Mouse (Mus musculus): ENCODE measurements around the gene 2010300C02Rik. TPM values are rescaled to one million over a fixed set of nuclear protein-coding genes. Genes with fewer than 3 reads are reported as not detected.

Gene 2010300C02Rik
- polyA plus RNA-seq, 1 experiment from 2014 or later: 2.7 TPM

DNA sequence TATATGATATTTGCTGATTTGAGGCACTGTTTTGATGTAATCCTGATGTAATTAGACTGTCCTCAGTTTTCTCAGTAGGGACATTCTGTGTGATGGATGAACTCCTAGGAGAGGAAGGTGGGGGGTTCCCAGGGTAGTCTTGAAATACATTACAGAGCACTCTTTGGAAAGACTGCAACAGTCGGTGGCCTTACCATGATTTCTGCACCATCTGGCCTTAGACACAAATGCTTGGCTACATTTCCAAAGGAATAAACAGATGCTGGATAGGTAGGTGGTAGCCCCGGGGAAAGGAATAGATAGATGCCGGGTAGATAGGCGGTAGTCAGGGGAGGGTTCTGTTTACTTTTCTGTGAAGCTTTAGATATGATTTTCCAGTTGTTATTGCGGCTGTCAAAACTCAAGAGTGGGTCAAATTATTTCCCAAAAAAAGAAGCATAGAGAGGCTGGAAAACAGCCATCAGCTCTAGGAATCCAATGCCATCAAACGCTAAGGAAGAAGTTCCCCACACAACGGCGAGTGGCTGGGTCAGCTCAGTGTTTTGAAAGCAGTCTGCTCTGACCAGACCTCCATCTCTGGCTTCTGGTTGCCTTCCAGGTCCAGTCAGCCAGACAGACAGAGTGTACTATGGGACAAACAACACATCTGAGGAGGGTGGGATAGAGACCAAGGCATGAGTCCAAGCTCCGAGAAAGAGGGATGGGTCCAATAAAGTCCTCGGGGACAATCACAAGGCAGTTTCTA is 147.2 kb downstream of the 2010300C02Rik start:
- H3K9ac ChIP-seq: no peak overlapping the region
- H3K4me3 ChIP-seq: no peak overlapping the region
- 88% methylated on average over 10 of the region's 10 CpGs for WGBS
- no peak overlapping the region for H3K27ac ChIP-seq
- no peaks in the 10 kb centered on the region for H3K9me3 ChIP-seq
- no peaks in the 10 kb centered on the region for H3K36me3 ChIP-seq (replicated peaks)
- H3K27me3 ChIP-seq (replicated peaks): no peaks in the 10 kb centered on the region
- H3K4me2 ChIP-seq: no peak overlapping the region
- ATAC-seq (replicated peaks): no peak
- no peaks in the 10 kb centered on the region for H3K4me1 ChIP-seq

DNA sequence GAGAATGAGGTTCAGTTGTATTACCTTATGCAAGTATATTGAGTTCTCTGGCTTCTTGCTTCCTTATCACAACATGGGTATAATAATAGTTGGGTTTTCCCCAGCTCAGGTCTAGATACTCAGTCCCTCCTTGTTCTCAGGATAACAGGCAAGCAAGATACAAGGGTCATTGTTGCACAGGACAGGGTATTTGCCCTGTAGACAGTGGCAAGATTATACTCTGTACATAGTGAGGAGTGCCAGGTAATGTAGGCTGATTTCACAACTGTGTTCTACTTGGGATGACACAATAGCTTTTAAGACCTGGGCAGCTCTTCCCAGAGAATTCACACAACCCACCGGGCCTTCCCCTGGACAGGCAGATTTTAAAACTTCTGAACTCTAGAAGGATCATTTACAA is 151.5 kb downstream of the 2010300C02Rik start:
- Histone ChIP-seq H3K36me3 (replicated peaks) (no peaks in the 10 kb centered on the region), H3K4me1 (no peaks in the 10 kb centered on the region; the same call in 1 of the 2 replicates), H3K9ac (no peak overlapping the region), H3K4me3 (no peak overlapping the region), H3K27ac (no peak overlapping the region), H3K9me3 (no peaks in the 10 kb centered on the region), H3K4me2 (no peak overlapping the region), H3K27me3 (replicated peaks) (no peaks in the 10 kb centered on the region)
- ATAC-seq (replicated peaks): no peak
- 91% methylated on average over 1 of the region's 1 CpGs for WGBS

DNA sequence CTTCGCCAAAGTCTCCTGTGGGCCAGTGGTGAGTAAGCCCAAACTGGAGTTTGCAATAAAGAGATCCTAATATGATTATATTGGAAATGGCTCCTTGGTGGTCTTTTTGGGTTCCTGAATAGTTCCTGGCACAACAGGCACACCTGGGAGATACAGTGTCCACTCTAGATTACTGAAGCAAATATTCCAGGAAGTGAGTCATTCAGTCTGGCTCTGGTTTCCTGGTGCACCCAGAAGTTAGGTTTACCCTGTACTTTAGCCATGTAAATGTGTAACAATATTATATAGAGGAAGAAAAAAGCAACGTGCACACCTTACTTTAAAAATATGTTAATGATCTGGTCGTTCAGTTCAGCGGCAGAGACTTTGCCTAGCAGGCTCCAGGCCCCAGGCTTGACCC is 153.1 kb downstream of the 2010300C02Rik start:
- H3K9me3 ChIP-seq: no peaks in the 10 kb centered on the region
- H3K4me2 ChIP-seq: no peak overlapping the region
- H3K4me3 ChIP-seq: no peak overlapping the region
- no peaks in the 10 kb centered on the region for H3K36me3 ChIP-seq (replicated peaks)
- H3K4me1 ChIP-seq: no peaks in the 10 kb centered on the region; the same call in 1 of the 2 replicates
- 85% methylated on average over 4 of the region's 4 CpGs for WGBS
- ATAC-seq (replicated peaks): no peak
- H3K27me3 ChIP-seq (replicated peaks): no peaks in the 10 kb centered on the region
- no peak overlapping the region for H3K9ac ChIP-seq
- H3K27ac ChIP-seq: no peak overlapping the region

DNA sequence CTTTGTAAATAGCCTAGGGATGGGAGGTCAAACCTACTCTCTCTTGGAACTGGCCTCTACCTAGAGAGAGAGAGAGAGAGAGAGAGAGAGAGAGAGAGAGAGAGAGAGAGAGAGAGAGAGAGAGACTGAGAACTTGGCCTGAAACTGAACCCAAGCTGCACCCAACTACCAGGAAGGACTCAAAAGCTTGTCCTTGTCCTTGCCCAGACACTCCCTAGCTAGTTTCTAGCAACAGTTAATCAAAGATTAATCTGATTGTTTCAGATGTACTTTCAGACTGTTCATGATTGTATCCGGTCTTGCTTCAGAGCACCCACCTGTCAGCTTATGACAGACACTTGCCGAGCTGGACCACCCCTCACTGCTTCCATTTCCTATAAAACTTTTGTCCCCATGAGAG is 153.5 kb downstream of the 2010300C02Rik start:
- no peaks in the 10 kb centered on the region; the same call in 1 of the 2 replicates for H3K4me1 ChIP-seq

DNA sequence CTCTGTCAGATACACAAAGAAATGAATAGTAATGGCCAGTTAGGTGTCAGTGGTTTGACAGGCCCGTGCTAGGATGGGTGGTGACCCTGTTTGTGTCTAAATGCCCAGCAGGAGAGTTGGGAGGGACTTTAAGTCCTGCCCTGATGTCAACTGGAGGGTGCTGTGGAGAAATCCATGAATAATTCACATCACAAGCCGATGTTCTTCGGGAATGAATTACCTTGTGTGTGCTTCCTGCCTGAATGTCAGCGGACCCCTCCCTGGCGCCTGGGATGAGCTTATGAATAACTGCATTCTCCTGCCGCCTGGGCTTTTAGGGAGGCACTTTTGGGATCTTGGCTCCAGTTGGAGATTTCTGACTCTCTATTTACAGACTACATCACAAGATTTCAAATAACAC is 154.5 kb downstream of the 2010300C02Rik start:
- no peak overlapping the region for H3K27ac ChIP-seq
- no peaks in the 10 kb centered on the region for H3K36me3 ChIP-seq (replicated peaks)
- WGBS: 17% methylated on average over 6 of the region's 6 CpGs
- ATAC-seq (replicated peaks): no peak
- H3K27me3 ChIP-seq (replicated peaks): no peaks in the 10 kb centered on the region
- no peak overlapping the region for H3K4me3 ChIP-seq
- H3K9me3 ChIP-seq: no peaks in the 10 kb centered on the region
- H3K4me2 ChIP-seq: no peak overlapping the region
- H3K4me1 ChIP-seq: no peaks in the 10 kb centered on the region; the same call in 1 of the 2 replicates
- no peak overlapping the region for H3K9ac ChIP-seq

More for the DNA sequence above, 153.5 kb downstream of the 2010300C02Rik start:
- H3K4me3 ChIP-seq: no peak overlapping the region
- no peaks in the 10 kb centered on the region for H3K36me3 ChIP-seq (replicated peaks)
- H3K9me3 ChIP-seq: no peaks in the 10 kb centered on the region
- no peak for ATAC-seq (replicated peaks)
- H3K4me2 ChIP-seq: no peak overlapping the region
- H3K27ac ChIP-seq: no peak overlapping the region
- H3K9ac ChIP-seq: no peak overlapping the region
- no peaks in the 10 kb centered on the region for H3K27me3 ChIP-seq (replicated peaks)
- WGBS: 75% methylated on average over 2 of the region's 2 CpGs

DNA sequence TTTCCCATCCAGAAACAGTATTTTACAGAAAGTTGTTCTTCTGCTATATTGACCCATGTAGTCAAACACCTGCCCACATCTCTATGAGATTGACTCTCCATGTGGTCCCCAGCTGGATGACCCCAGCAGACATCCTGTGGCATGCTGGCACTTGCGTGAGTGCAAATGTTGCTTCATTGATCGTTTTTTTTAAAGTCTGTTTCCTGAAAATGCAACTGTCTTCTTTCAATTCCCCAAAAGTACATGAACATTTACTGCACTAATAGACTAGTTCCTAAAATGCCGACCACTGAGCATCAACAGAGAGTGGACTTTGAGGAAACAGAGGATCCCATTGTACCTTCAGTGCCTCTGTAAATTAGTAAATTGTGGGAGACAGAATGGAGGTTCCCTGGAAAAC is 157.9 kb downstream of the 2010300C02Rik start:
- Histone ChIP-seq H3K4me3 (no peak overlapping the region), H3K4me1 (no peaks in the 10 kb centered on the region; the same call in 1 of the 2 replicates), H3K36me3 (replicated peaks) (no peaks in the 10 kb centered on the region), H3K27me3 (replicated peaks) (no peaks in the 10 kb centered on the region), H3K9me3 (no peaks in the 10 kb centered on the region), H3K9ac (no peak overlapping the region), H3K4me2 (no peak overlapping the region), H3K27ac (no peak overlapping the region)
- no peak for ATAC-seq (replicated peaks)
- WGBS: 89% methylated on average over 3 of the region's 3 CpGs

Other genes with a start within 250 kb of the 2010300C02Rik start
- 10.1 and 11.9 TPM in 2 replicates for gene Mgat4a, start 179.1 kb downstream of the 2010300C02Rik start, polyA plus RNA-seq (2015; fragmentation: Nextera tagmentation; extraction: Ambion mirVana)
- gene Tsga10, start 146.3 kb upstream of the 2010300C02Rik start, polyA plus RNA-seq (2015; fragmentation: Nextera tagmentation; extraction: Ambion mirVana): 19.1 and 20.8 TPM in 2 replicates
- 6.9 and 7.7 TPM in 2 replicates for gene Lipt1, start 151.7 kb upstream of the 2010300C02Rik start, polyA plus RNA-seq (2015; fragmentation: Nextera tagmentation; extraction: Ambion mirVana)
- 15.6 and 15.9 TPM in 2 replicates for gene Mitd1, start 170.3 kb upstream of the 2010300C02Rik start, polyA plus RNA-seq (2015; fragmentation: Nextera tagmentation; extraction: Ambion mirVana)
- 224 and 231 TPM in 2 replicates for gene Mrpl30, start 170.4 kb upstream of the 2010300C02Rik start, polyA plus RNA-seq (2015; fragmentation: Nextera tagmentation; extraction: Ambion mirVana)
- not detected in 2 replicates for gene Lyg2, start 196.4 kb upstream of the 2010300C02Rik start, polyA plus RNA-seq (2015; fragmentation: Nextera tagmentation; extraction: Ambion mirVana)
- gene Lyg1, start 237.7 kb upstream of the 2010300C02Rik start, polyA plus RNA-seq (2015; fragmentation: Nextera tagmentation; extraction: Ambion mirVana): not detected in 2 replicates

All from midbrain, embryonic 15.5 days (tissue).